Mouse (Mus musculus) embryonic stem cell, embryonic (primary cell): ENCODE results near the gene Tgoln1.

ENCODE experiments used
- CTCF ChIA-PET, 4 experiments: fragments of 300-600 bp in 2 of 4; fragments of 350-600 bp in 2 of 4; sonication (Branson Sonifier 250); formaldehyde crosslinking; loops; one replicate each; lab custom pipeline; 2022; ENCODE audit warnings: inconsistent platforms in 2 of 4; lab: Charles Lee
- POLR2A ChIA-PET, 4 experiments: fragments of 300-600 bp in 2 of 4; fragments of 350-600 bp in 2 of 4; sonication (Branson Sonifier 250); formaldehyde crosslinking; loops; one replicate each; lab custom pipeline; 2022; ENCODE audit warnings: antibody characterized with exemption in 4 of 4, inconsistent platforms in 1 of 4; lab: Charles Lee

Tgoln1 gene

DNA sequence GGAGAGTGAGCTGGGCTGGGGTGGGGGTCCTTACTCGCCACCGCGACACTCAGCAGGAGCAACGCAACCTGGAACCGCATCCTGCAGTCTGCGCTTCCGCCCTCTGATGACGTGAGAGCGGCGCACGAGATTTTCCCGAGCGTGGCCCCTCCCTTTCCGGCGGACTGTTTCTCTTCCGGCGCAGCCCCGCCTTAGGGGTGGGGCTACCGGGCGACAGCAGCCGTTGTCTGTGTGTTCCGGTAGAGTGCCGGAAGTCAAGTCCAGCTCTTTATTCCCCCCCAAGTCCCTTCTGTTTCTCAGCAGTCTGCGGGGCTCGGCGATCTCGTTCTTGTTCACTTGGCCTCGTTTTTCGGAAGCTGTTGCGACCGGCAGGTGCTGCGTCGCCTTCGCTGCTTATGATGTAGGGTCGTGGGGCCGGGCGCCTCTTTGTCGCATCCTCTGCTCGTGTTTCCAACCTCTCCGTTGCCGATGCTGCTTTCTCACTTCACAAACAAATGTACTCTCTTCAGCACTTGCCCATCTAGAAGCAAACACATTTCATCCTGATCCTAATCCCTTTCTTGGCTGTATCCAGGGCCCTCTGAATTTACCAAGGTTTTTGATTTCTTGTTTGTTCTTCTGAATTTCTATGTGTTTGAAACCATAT is at the start of gene Tgoln1:
Tgoln1 (minus strand) TSS at position 358 of the 646 bp plus-strand sequence.
- POLR2A ChIA-PET = interaction anchor here (0.5 to 3.0 kb wide), 60 partner anchors 8 to 400 kb away, joined by 3 to 18 read pairs (median 4); partner anchors contain the start of genes Elmod3 (in 3 of the 4), Mat2a (in 3 of the 4), Retsat (in 3 of the 4) and Tcf7l1 (in 2 of the 4)
- CTCF ChIA-PET = interaction anchor here in 3 of 4 experiments (0.6 to 1.0 kb wide), 5 partner anchors 15 to 226 kb away, joined by 3 read pairs; partner anchors contain the start of genes Elmod3 (in 1 of the 3), Retsat (in 1 of the 3) and Vamp8 (in 1 of the 3)

DNA sequence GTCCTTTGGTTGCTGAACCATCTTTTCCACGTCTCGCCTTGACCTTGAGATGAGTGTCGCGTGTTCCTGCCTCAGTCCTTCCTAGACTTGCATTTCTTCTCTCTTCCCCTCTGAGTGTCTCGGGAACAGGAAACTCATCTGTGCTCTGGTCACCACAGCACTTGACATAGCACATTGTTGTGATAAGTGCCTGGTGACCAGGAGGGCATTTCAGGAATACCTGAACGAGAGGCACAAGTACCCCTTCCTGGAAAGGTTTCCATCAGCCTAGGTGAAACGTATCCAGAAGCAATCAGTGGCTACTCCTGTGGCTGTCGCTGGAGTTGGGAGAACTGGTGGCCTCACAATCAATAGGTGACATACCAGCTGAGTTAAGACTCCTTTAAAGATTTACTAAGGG is 47.5 kb upstream of the Tgoln1 start:
- ChIA-PET POLR2A (interaction anchor here in 3 of 4 experiments (0.6 to 5.0 kb wide), 8 partner anchors 9 to 273 kb away, joined by 3 to 18 read pairs (median 4); no protein-coding TSS in a partner anchor), CTCF (interaction anchor here (0.5 to 1.4 kb wide), 6 partner anchors 9 to 564 kb away, joined by 3 to 6 read pairs (median 3); no protein-coding TSS in a partner anchor)

DNA sequence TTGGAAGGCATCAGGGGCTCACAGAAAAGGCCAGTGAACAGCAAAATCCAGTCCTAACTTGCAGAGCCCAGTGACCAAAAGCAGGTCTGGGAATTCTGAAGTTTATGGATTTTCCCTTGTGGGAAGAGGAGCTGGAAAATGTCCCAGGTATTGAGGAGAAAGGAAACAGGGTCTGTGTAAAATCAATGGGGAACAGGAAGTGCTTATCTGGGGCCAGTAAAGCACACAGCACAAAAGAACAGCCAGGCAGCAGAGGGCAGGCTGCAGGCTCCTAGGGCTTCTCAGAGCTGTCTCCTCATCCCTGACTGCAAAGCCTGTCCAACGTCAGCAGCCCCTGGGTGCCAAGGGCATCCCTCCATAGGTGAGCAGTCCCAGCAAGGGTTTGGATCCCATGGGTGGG is 46.2 kb upstream of the Tgoln1 start:
- CTCF ChIA-PET = interaction anchor here in 2 of 4 experiments (0.6 to 1.0 kb wide), 3 partner anchors 45 to 141 kb away, joined by 3 read pairs; no protein-coding TSS in a partner anchor
- POLR2A ChIA-PET = interaction anchor here in 3 of 4 experiments (0.6 to 5.0 kb wide), 5 partner anchors 10 to 19 kb away, joined by 3 to 18 read pairs (median 4); no protein-coding TSS in a partner anchor

DNA sequence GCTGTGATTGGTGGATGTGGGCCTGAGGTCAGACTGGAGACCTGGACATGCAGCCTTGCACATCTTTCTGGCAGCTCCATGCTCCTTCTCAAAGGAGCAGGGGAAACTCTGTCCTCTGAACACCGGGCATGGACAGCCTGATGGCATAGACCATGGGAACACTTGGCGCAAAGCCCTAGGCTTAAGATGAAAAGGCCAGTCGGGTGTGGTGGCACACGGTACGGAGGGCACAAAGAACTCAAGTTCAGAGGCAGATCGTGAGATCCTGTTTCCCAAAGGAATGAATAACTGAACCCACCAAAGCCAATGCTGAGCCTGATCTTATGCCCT is 43.6 kb upstream of the Tgoln1 start:
- ChIA-PET POLR2A (interaction anchor here in 1 of 4 experiments (5.0 kb wide), 1 partner anchor 17 kb away, joined by 18 read pairs; no protein-coding TSS in a partner anchor), CTCF (interaction anchor here in 1 of 4 experiments (2.7 kb wide), 1 partner anchor 13 kb away, joined by 14 read pairs; no protein-coding TSS in a partner anchor)

DNA sequence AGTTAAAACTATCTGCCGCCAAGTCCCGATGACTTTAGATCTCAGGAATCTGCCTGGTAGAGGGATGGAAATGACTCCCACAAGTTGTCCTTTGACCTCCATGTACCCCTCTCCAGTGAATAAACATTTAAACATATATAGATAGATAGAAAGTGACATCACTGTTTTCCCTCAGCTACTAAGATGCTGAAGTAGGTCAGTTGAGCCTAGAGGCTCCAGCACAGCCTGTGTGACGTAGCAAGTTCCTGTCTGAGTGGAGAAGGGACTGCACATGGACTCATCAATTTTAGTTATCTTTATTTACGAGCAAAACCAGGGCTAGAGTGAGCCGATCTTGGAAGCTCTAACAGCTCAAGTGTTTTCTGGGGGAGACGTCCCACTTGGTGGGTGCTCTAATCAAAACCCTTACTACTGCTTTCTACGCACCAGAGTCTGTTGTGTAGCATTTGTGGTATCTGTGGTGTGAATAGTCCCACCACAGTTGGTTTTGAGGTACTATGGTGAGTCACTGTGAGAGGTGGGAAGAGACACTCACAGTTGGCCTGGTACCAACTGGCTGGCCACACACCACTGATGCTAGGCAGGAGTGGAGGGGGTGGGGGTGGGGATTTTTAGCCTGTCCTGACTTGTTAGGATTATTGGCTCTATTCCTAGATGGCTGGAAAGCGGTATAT is 43.1 kb upstream of the Tgoln1 start:
- ChIA-PET POLR2A (interaction anchor here in 3 of 4 experiments (0.7 to 2.0 kb wide), 12 partner anchors 11 to 299 kb away, joined by 3 to 10 read pairs (median 3); partner anchors contain the start of genes Elmod3 (in 1 of the 3), Retsat (in 1 of the 3) and Tcf7l1 (in 1 of the 3)), CTCF (interaction anchor here (0.6 to 2.7 kb wide), 8 partner anchors 8 to 171 kb away, joined by 3 to 14 read pairs (median 6); no protein-coding TSS in a partner anchor)

DNA sequence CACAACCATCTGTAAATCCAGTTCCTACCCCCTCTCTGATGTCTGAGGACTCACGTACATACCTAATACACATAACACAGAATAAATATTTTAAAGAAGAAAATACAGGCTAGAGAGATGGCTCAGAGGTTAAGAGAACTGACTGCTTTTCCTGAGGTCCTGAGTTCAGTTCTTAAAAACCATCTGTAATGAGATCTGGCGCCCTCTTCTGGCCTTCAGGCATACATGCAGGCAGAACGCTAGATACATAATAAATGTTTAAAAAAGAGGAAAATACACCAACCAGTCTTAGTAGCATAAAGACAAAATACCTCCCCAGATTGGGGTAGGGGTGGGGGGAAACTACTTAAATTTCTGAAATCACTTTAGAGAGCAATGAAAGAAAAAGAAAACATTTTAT is 41.2 kb upstream of the Tgoln1 start:
- POLR2A ChIA-PET = interaction anchor here in 2 of 4 experiments (0.6 to 4.3 kb wide), 5 partner anchors 9 to 283 kb away, joined by 3 to 16 read pairs (median 4); partner anchors contain the start of gene Tcf7l1 (in 1 of the 2)

DNA sequence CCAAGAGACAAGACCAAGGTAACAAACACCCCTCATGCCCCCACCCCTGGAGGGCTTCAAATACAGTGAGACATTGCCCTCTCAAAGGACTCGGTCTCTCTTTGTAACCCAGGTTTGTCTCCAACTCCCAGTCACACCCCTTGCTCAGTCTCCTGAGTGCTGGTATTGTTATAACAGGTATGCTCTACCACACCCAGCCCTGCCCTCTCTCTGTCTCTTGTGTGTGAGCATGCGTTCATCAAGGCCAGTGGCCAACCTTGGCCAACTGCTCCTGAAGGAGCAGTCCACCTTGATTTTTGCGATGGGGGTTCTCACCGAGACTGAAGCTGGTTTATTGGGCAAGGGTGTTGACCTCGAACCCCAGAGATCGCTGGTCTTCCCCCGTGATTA is 39.2 kb upstream of the Tgoln1 start:
- ChIA-PET CTCF (interaction anchor here (1.0 to 2.4 kb wide), 13 partner anchors 8 to 172 kb away, joined by 3 to 26 read pairs (median 4); no protein-coding TSS in a partner anchor), POLR2A (interaction anchor here (0.6 to 4.3 kb wide), 34 partner anchors 8 to 217 kb away, joined by 3 to 16 read pairs (median 4); partner anchors contain the start of genes Elmod3 (in 1 of the 4), Mat2a (in 1 of the 4), Retsat (in 1 of the 4) and Tgoln1 (in 1 of the 4))

More for the DNA sequence above, 41.2 kb upstream of the Tgoln1 start:
- CTCF ChIA-PET = interaction anchor here in 2 of 4 experiments (1.0 to 1.7 kb wide), 4 partner anchors 9 to 10 kb away, joined by 3 to 9 read pairs (median 4); no protein-coding TSS in a partner anchor

DNA sequence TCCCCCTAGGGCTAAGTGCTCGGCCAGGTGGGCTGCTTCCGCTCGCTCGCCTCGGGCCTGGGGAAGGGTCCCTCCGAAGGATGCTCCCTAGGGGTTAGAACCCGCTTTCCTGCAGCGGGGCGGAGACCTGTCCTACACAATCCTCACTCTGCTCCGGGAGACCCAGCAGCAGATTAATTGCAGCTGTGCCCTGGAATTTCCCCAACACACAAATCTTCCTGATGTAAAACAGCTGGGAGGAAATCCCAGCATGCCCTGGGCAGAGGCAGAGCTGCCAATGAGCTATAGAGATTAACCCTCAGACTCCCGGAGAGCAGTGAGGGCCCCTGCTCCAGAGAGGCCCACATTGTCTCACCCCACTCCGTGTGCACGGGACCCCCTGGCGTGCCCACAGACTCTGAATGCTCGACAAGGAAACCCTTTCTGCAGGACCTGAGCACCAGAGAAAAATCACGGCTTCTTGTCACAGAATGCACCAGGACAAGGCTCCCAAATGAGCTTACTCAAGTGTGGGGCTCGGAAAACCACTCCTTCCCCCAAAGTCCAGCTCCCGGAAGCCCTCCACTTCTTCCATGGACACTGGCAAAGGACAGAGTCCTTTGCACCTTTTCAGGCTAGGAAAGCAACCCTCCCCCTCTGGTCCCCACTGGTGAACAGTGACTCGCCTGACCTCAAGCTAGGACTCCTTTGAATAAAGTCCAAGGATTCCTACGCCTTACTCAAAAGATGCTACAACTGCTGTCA is 38.7 kb upstream of the Tgoln1 start:
- ChIA-PET CTCF (interaction anchor here (0.6 to 2.4 kb wide), 15 partner anchors 8 to 292 kb away, joined by 3 to 26 read pairs (median 4); no protein-coding TSS in a partner anchor), POLR2A (interaction anchor here (0.5 to 4.3 kb wide), 34 partner anchors 8 to 536 kb away, joined by 3 to 16 read pairs (median 4); partner anchors contain the start of genes Elmod3 (in 1 of the 4), Retsat (in 1 of the 4) and Tgoln1 (in 1 of the 4))

DNA sequence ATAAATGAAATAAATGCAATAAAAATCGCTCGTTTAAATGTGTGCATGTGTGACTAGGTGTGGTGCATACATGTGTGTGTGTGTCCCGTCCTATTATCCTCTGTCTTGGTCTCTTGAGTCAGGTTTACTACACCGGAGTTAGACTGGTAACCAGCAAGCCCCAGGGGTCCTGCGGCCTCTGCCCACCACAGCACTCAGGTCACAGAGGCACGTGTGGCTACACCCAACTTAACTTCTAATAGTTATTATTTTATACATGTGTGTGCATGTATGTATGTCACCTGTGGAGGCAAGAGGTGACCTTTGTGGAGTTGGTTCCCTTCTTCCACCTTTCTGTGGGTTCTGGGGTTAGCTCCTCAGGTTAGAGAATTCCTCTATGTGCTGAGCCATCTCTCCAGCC is 37.6 kb upstream of the Tgoln1 start:
- POLR2A ChIA-PET = interaction anchor here in 3 of 4 experiments (0.7 to 4.3 kb wide), 5 partner anchors 10 to 302 kb away, joined by 4 to 16 read pairs (median 9); no protein-coding TSS in a partner anchor
- CTCF ChIA-PET = no interaction called here

DNA sequence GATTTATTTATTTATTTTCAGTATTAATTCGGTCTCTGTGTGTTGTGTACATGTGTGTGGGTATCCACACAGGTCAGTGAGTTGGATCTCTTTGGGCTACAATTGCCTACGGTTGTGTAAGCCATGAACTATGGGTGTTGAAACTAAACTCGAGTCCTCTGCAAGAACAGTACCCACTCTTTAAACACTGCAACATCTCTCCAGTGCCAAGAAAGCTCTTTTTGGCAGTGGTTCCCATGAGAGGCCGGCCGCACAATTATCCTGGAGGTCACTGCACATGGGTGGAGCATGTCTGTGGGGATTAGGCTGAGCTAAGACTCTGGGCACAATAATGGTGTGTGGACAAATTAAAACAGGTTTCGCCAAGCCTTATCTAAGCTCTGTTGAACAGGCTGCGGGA is 36.6 kb upstream of the Tgoln1 start:
- POLR2A ChIA-PET = interaction anchor here in 1 of 4 experiments (0.7 to 1.6 kb wide), 2 partner anchors 45 to 147 kb away, joined by 3 read pairs; no protein-coding TSS in a partner anchor
- CTCF ChIA-PET = interaction anchor here in 1 of 4 experiments (0.6 kb wide), 1 partner anchor 197 kb away, joined by 3 read pairs; no protein-coding TSS in a partner anchor

DNA sequence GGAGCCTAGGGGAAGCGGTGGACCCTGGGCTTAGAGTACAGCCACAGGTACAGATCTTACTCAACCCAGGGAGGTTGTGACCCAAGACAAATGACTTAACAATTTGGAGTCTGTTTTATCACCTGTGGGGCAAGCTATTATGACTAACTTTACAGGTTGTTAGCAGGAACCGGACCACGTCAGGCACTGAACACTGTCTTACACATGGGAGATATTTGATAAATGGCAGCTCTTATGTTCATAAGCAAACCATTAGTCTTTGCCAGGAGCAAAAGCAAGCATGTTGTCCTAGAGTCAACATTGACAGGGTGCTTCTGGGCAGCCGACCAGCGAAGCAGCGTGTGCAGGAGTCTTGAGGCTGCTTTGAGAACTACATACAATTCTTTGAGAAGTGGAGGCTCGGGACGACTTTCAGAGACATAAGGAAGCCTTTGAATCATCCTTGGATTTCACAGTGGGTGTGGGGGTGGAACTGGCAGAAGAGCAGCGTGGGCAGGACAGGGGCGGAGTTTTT is 33.6 kb upstream of the Tgoln1 start:
- CTCF ChIA-PET = interaction anchor here in 2 of 4 experiments (0.5 to 0.6 kb wide), 2 partner anchors 100 to 138 kb away, joined by 4 read pairs; no protein-coding TSS in a partner anchor
- POLR2A ChIA-PET = interaction anchor here in 1 of 4 experiments (0.9 to 1.1 kb wide), 2 partner anchors 16 to 231 kb away, joined by 3 to 4 read pairs; no protein-coding TSS in a partner anchor

DNA sequence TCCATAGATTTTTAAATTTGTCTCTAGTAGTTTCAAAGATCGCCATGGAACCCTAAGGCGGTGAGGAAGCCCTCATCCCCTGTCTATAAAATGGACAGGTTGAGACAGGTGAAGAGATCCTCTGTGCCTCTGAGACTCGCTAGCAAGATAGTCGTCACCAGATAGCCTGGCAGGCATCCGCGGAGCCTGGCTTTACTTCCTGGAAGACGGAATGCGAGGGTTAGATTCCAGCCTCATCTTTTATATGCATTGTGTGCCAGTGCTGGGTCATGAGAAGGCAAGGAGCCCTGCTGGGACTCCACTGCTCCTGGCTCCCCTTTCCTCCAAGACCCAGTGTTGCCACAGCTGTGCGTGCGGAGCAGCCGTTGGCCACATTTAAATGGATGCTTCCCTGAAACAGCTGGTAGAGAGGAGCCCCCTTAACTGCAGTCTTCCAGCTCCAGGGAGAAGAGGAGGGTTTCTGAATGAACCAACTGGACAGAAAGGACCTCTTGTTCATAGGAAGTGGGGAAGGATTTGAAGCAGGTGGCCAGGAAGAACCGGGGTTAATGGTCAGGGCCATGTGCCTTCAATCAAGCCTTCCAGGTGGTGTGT is 31.3 kb upstream of the Tgoln1 start:
- ChIA-PET POLR2A (interaction anchor here in 3 of 4 experiments (0.6 to 1.7 kb wide), 8 partner anchors 9 to 253 kb away, joined by 3 to 4 read pairs (median 4); no protein-coding TSS in a partner anchor), CTCF (interaction anchor here (0.5 to 1.8 kb wide), 33 partner anchors 8 to 247 kb away, joined by 3 to 14 read pairs (median 4); partner anchors contain the start of gene Tcf7l1 (in 2 of the 4))

DNA sequence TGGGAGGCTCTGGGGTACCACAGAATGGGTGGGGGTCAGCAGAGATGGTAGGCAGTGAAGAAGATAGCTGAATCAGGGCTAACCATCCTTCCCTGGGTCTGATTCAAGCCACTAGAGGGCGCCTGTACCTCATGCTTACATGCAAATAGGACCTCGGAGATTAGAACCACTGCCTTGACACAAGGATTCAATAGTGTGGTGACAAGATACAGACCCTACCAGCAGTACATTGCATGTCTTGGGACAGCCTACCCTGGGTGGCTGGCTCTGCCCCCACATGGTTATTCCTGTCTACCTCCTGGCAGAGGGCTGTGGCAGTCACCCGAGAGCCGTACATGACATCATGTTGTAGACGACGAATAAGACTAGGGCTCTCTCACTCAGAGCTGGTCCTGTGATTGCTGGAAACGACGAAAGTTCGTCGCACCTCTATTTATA is 30.6 kb upstream of the Tgoln1 start:
- ChIA-PET POLR2A (interaction anchor here (0.5 to 1.7 kb wide), 12 partner anchors 8 to 243 kb away, joined by 3 to 7 read pairs (median 4); no protein-coding TSS in a partner anchor), CTCF (interaction anchor here (0.5 to 1.8 kb wide), 48 partner anchors 8 to 660 kb away, joined by 3 to 14 read pairs (median 4); partner anchors contain the start of gene Tcf7l1 (in 2 of the 4))

DNA sequence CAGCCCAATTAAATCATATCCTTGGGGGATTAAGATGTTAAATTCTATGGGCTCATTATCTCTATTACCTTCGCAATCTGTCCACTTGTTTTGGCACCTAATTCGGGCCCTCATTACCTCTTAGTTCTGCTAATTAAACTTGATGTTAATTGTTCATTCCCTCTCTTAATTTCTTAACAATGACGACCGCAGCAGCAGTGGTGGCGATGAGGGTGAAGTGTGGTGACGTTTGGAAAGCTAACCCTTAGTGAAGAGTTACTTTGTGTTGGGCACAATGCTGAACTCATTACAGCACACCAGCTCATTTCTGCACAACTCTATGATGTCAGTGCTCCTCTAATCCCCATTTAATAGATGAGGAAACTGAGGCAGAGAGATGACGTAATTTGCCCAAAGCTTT is 28.6 kb upstream of the Tgoln1 start:
- ChIA-PET POLR2A (interaction anchor here in 2 of 4 experiments (0.6 to 3.0 kb wide), 9 partner anchors 11 to 172 kb away, joined by 3 to 11 read pairs (median 3); partner anchors contain the start of gene Tgoln1 (in 1 of the 2)), CTCF (interaction anchor here (0.6 to 2.1 kb wide), 9 partner anchors 9 to 79 kb away, joined by 3 to 7 read pairs (median 4); no protein-coding TSS in a partner anchor)

DNA sequence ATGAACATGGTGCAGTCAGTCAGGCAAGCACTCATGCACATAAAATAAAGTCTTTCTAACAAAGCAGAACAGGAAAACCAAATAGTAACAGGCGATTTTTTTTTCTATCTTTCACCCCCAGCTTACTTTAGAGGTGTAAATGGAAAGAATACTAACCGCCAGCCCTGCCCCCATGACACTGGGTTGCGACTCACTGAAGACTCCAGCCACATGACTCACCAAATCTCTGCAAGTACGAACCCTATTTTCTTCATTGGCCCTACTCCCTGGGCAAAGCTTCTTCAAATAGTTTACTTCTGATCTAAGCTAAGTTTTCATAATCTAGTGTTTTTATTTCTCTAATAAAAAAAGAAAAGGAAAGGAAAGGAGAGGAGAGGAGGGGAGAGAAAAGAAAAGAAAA is 27.8 kb upstream of the Tgoln1 start:
- ChIA-PET CTCF (interaction anchor here in 3 of 4 experiments (0.6 to 2.1 kb wide), 7 partner anchors 8 to 48 kb away, joined by 3 to 7 read pairs (median 4); no protein-coding TSS in a partner anchor), POLR2A (interaction anchor here in 3 of 4 experiments (0.5 to 3.0 kb wide), 12 partner anchors 11 to 171 kb away, joined by 3 to 11 read pairs (median 3); partner anchors contain the start of gene Tgoln1 (in 1 of the 3))
